Mouse (Mus musculus): Measurements from ENCODE around the gene Fgf6. TPM values are rescaled to one million over a fixed set of nuclear protein-coding genes. Genes with fewer than 3 reads are reported as not detected.
A peak's percentile ranks its signal among the peaks of the same experiment; 100 is the strongest.

The Fgf6 gene
- polyA plus RNA-seq, 1 experiment from 2014 or later = 4.8 TPM

GRCm38 (mm10) chr6:127059975-127060374 lies 44.6 kb downstream of the Fgf6 start:
- Histone ChIP-seq H3K4me2 (ENCODE audit: low read depth, low read length) (no peak overlapping the region), H3K4me3 (ENCODE audit: low read depth, low read length) (no peak overlapping the region), H3K4me1 (ENCODE audit: control insufficient read depth, insufficient read depth, low read length) (no peaks in the 10 kb centered on the region), H3K9ac (ENCODE audit: low read depth, low read length) (no peak overlapping the region), H3K9me3 (ENCODE audit: control insufficient read depth, low read length) (no peaks in the 10 kb centered on the region), H3K27me3 (replicated peaks; ENCODE audit: control insufficient read depth, insufficient read depth, low read length) (no peaks in the 10 kb centered on the region), H3K36me3 (ENCODE audit: control insufficient read depth, insufficient read depth, low read length) (no peaks in the 10 kb centered on the region), H3K27ac (replicated peaks; ENCODE audit: low read depth, low read length) (no peak overlapping the region)
- 63% methylated on average over 4 of the region's 4 CpGs for WGBS
- ATAC-seq (ENCODE audit: low read depth) = no peak
- DNase-seq (ENCODE audit: low spot score) = no peak

- no peak overlapping the region for H3K4me3 ChIP-seq (ENCODE audit: low read depth, low read length)
- ATAC-seq (ENCODE audit: low read depth) (no peak), DNase-seq (ENCODE audit: low spot score) (no peak)
- H3K4me2 ChIP-seq (ENCODE audit: low read depth, low read length) = no peak overlapping the region
- H3K27me3 ChIP-seq (replicated peaks; ENCODE audit: control insufficient read depth, insufficient read depth, low read length) = no peaks in the 10 kb centered on the region
- WGBS = 77% methylated on average over 3 of the region's 3 CpGs
- H3K27ac ChIP-seq (replicated peaks; ENCODE audit: low read depth, low read length) = no peak overlapping the region
- no peak overlapping the region for H3K9ac ChIP-seq (ENCODE audit: low read depth, low read length)
- H3K36me3 ChIP-seq (ENCODE audit: control insufficient read depth, insufficient read depth, low read length) = no peaks in the 10 kb centered on the region
- H3K9me3 ChIP-seq (ENCODE audit: control insufficient read depth, low read length) = no peaks in the 10 kb centered on the region
- no peaks in the 10 kb centered on the region for H3K4me1 ChIP-seq (ENCODE audit: control insufficient read depth, insufficient read depth, low read length)
Measured at GRCm38 (mm10) chr6:127063915-127064314, 48.5 kb downstream of the Fgf6 start.

- Histone ChIP-seq H3K4me2 (ENCODE audit: low read depth, low read length) (peak overlapping the region; percentile 21), H3K9me3 (ENCODE audit: control insufficient read depth, low read length) (no peaks in the 10 kb centered on the region), H3K4me3 (ENCODE audit: low read depth, low read length) (no peak overlapping the region), H3K4me1 (ENCODE audit: control insufficient read depth, insufficient read depth, low read length) (no peaks in the 10 kb centered on the region), H3K9ac (ENCODE audit: low read depth, low read length) (0 out of 2 replicates have a peak overlapping the region, but pooled peaks have one; percentile 9), H3K27me3 (replicated peaks; ENCODE audit: control insufficient read depth, insufficient read depth, low read length) (no peaks in the 10 kb centered on the region), H3K36me3 (ENCODE audit: control insufficient read depth, insufficient read depth, low read length) (no peaks in the 10 kb centered on the region), H3K27ac (replicated peaks; ENCODE audit: low read depth, low read length) (no peak overlapping the region)
- ATAC-seq (ENCODE audit: low read depth) = no peak
- WGBS = 5% methylated on average over 14 of the region's 14 CpGs
- DNase-seq (ENCODE audit: low spot score) = no peak
Measured at GRCm38 (mm10) chr6:127064815-127065214, 49.4 kb downstream of the Fgf6 start.

DNA sequence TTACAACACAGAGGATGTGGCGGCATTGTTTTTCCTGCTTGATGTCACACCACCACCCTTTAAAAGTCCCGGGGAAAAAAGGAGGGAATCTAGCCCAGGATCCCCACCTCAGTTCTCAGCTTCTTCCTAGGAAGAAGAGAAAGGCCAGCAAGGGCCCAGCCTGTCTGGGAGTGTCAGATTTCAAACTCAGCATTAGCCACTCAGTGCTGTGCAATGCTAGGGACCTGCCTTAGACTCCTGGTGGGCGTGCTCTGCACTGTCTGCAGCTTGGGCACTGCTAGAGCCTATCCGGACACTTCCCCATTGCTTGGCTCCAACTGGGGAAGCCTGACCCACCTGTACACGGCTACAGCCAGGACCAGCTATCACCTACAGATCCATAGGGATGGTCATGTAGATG lies 57.4 kb downstream of the Fgf6 start, which contains the start of gene Fgf23:
Fgf23 (plus strand) TSS at position 86 of the 400 bp plus-strand sequence.
- Histone ChIP-seq H3K36me3 (ENCODE audit: control insufficient read depth, insufficient read depth, low read length) (no peaks in the 10 kb centered on the region), H3K4me3 (ENCODE audit: low read depth, low read length) (no peak within 1 kb of the TSS), H3K9me3 (ENCODE audit: control insufficient read depth, low read length) (no peaks in the 10 kb centered on the region), H3K4me2 (ENCODE audit: low read depth, low read length) (peak within 1 kb of the TSS; percentile 30), H3K9ac (ENCODE audit: low read depth, low read length) (no peak within 1 kb of the TSS), H3K4me1 (ENCODE audit: control insufficient read depth, insufficient read depth, low read length) (no peaks in the 10 kb centered on the region), H3K27me3 (replicated peaks; ENCODE audit: control insufficient read depth, insufficient read depth, low read length) (no peaks in the 10 kb centered on the region), H3K27ac (replicated peaks; ENCODE audit: low read depth, low read length) (no peak within 1 kb of the TSS)
- DNase-seq (ENCODE audit: low spot score) = peak; percentile 83
- WGBS = 8% methylated on average over 5 of the region's 5 CpGs
- ATAC-seq (ENCODE audit: low read depth) = peak; percentile 96

Other genes starting within 250 kb of the Fgf6 start
- gene Ndufa9, start 166.4 kb upstream of the Fgf6 start, polyA plus RNA-seq (2014; fragmentation: Nextera tagmentation; extraction: Ambion mirVana) = 186 and 187 TPM in 2 replicates
- 0.12 TPM in 1 of 2 replicates, not detected in the other for gene Akap3, start 162.5 kb upstream of the Fgf6 start, polyA plus RNA-seq (2014; fragmentation: Nextera tagmentation; extraction: Ambion mirVana)
- gene Dyrk4, start 93.7 kb upstream of the Fgf6 start, polyA plus RNA-seq (2014; fragmentation: Nextera tagmentation; extraction: Ambion mirVana) = 0.30 and 0.35 TPM in 2 replicates
- 41.3 and 47.6 TPM in 2 replicates for gene Rad51ap1, start 76.0 kb upstream of the Fgf6 start, polyA plus RNA-seq (2014; fragmentation: Nextera tagmentation; extraction: Ambion mirVana)
- 15.2 TPM in 2 replicates for gene D6Wsu163e, start 75.6 kb upstream of the Fgf6 start, polyA plus RNA-seq (2014; fragmentation: Nextera tagmentation; extraction: Ambion mirVana)
- gene Fgf23, start 57.3 kb downstream of the Fgf6 start, polyA plus RNA-seq (2014; fragmentation: Nextera tagmentation; extraction: Ambion mirVana) = not detected in 2 replicates
- gene Tigar, start 94.0 kb downstream of the Fgf6 start, polyA plus RNA-seq (2014; fragmentation: Nextera tagmentation; extraction: Ambion mirVana) = 1.8 and 3.3 TPM in 2 replicates
- 757 and 796 TPM in 2 replicates for gene Ccnd2, start 136.6 kb downstream of the Fgf6 start, polyA plus RNA-seq (2014; fragmentation: Nextera tagmentation; extraction: Ambion mirVana)